Mouse (Mus musculus): ENCODE measurements around the gene Itpk1. TPM values are rescaled to one million over a fixed set of nuclear protein-coding genes. Genes with fewer than 3 reads are reported as not detected.

The Itpk1 gene
- polyA plus RNA-seq, 1 experiment from 2014 or later = 24.0 TPM

GRCm38 (mm10) chr12:102521777-102522319 is 182.9 kb downstream of the Itpk1 start:
- Histone ChIP-seq H3K9ac (replicated peaks; ENCODE audit: low read length) (no peak overlapping the region), H3K27ac (replicated peaks; ENCODE audit: low read depth, low read length) (no peak overlapping the region), H3K9me3 (ENCODE audit: control insufficient read depth, low read length) (no peaks in the 10 kb centered on the region), H3K4me3 (replicated peaks; ENCODE audit: low read depth, low read length) (no peak overlapping the region), H3K4me1 (ENCODE audit: control insufficient read depth, insufficient read depth, low read length) (no peaks in the 10 kb centered on the region), H3K36me3 (ENCODE audit: control insufficient read depth, insufficient read depth, low read length) (no peaks in the 10 kb centered on the region), H3K27me3 (ENCODE audit: control insufficient read depth, insufficient read depth, low read length) (no peaks in the 10 kb centered on the region), H3K4me2 (ENCODE audit: low read length) (no peak overlapping the region)
- ATAC-seq (ENCODE audit: low FRiP score, low TSS enrichment) (no peak), DNase-seq (peak; percentile 55)
- 41% methylated on average over 13 of the region's 13 CpGs for WGBS

- H3K36me3 ChIP-seq (ENCODE audit: control insufficient read depth, insufficient read depth, low read length) = no peaks in the 10 kb centered on the region
- ATAC-seq (ENCODE audit: low FRiP score, low TSS enrichment) (no peak), DNase-seq (no peak)
- H3K4me3 ChIP-seq (replicated peaks; ENCODE audit: low read depth, low read length) = no peak overlapping the region
- no peaks in the 10 kb centered on the region for H3K9me3 ChIP-seq (ENCODE audit: control insufficient read depth, low read length)
- no peak overlapping the region for H3K4me2 ChIP-seq (ENCODE audit: low read length)
- no peaks in the 10 kb centered on the region for H3K4me1 ChIP-seq (ENCODE audit: control insufficient read depth, insufficient read depth, low read length)
- H3K9ac ChIP-seq (replicated peaks; ENCODE audit: low read length) = no peak overlapping the region
- 86% methylated on average over 12 of the region's 12 CpGs for WGBS
- no peaks in the 10 kb centered on the region for H3K27me3 ChIP-seq (ENCODE audit: control insufficient read depth, insufficient read depth, low read length)
- H3K27ac ChIP-seq (replicated peaks; ENCODE audit: low read depth, low read length) = no peak overlapping the region
These were observed 184.6 kb downstream of the Itpk1 start for GRCm38 (mm10) chr12:102519929-102520720.

MicroRNAs within 50 kb of the gene (microRNA counts, 519-probe panel; counts per million panel counts)
- not detected for microRNA mmu-miR-1936

Small RNA genes within 50 kb of the gene (microRNA-seq; reads per million reads assigned to microRNA genes)
- not detected for gene Mir1936

Other genes with a start within 250 kb of the Itpk1 start
- gene Golga5, start 235.8 kb downstream of the Itpk1 start, polyA plus RNA-seq (2014; fragmentation: Nextera tagmentation; extraction: Ambion mirVana) = 21.6 and 32.4 TPM in 2 replicates
- gene Chga, start 150.0 kb downstream of the Itpk1 start, polyA plus RNA-seq (2014; fragmentation: Nextera tagmentation; extraction: Ambion mirVana) = 92.7 and 116 TPM in 2 replicates
- 60.0 and 63.6 TPM in 2 replicates for gene Moap1, start 38.7 kb upstream of the Itpk1 start, polyA plus RNA-seq (2014; fragmentation: Nextera tagmentation; extraction: Ambion mirVana)
- gene Tmem251, start 38.8 kb upstream of the Itpk1 start, polyA plus RNA-seq (2014; fragmentation: Nextera tagmentation; extraction: Ambion mirVana) = 13.0 and 13.2 TPM in 2 replicates
- gene Gm28051, start 52.8 kb upstream of the Itpk1 start, polyA plus RNA-seq (2014; fragmentation: Nextera tagmentation; extraction: Ambion mirVana) = not detected in 2 replicates
- gene Gon7, start 52.9 kb upstream of the Itpk1 start, polyA plus RNA-seq (2014; fragmentation: Nextera tagmentation; extraction: Ambion mirVana) = 44.9 and 51.8 TPM in 2 replicates
- gene Ubr7, start 53.0 kb upstream of the Itpk1 start, polyA plus RNA-seq (2014; fragmentation: Nextera tagmentation; extraction: Ambion mirVana) = 32.6 and 47.1 TPM in 2 replicates
- gene Gm20604, start 53.7 kb upstream of the Itpk1 start, polyA plus RNA-seq (2014; fragmentation: Nextera tagmentation; extraction: Ambion mirVana) = 46.7 and 47.3 TPM in 2 replicates
- 19.1 and 20.5 TPM in 2 replicates for gene Btbd7, start 173.5 kb upstream of the Itpk1 start, polyA plus RNA-seq (2014; fragmentation: Nextera tagmentation; extraction: Ambion mirVana)
- gene Cox8c, start 194.4 kb upstream of the Itpk1 start, polyA plus RNA-seq (2014; fragmentation: Nextera tagmentation; extraction: Ambion mirVana) = not detected in 2 replicates
- gene Unc79, start 243.9 kb upstream of the Itpk1 start, polyA plus RNA-seq (2014; fragmentation: Nextera tagmentation; extraction: Ambion mirVana) = 13.6 and 15.4 TPM in 2 replicates